Mouse (Mus musculus) frontal cortex, adult (tissue): ENCODE data around the gene Slc29a1.

Experiments
- ATAC-seq: cut with Nextera tagmentation; 2 replicates; pipeline ENCODE4 v1.9.2; 2017; ENCODE audit warnings: mild to moderate bottlenecking, moderate library complexity, mixed read lengths; ENCODE audit not compliant: low TSS enrichment

The Slc29a1 gene

DNA sequence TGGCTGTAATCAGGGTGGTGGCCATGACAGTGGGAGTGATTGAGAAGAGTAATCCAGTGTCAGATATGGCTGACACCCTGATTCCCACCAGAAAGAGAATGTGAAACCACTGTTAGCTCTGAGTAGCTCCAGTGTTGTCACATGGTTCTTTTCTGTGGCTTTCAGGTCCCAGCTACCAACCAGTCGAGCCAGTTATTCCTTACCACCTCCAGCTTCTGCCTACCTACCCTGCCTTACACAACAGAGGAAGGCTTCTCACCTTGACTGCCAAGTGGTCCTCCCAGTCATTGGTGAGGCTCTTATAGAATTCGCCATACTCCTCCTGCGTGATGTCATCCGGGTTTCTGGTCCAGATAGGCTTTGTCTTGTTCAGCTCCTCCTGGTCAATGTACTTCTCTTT is 29.4 kb downstream of the Slc29a1 start:
- ATAC-seq: no peak

DNA sequence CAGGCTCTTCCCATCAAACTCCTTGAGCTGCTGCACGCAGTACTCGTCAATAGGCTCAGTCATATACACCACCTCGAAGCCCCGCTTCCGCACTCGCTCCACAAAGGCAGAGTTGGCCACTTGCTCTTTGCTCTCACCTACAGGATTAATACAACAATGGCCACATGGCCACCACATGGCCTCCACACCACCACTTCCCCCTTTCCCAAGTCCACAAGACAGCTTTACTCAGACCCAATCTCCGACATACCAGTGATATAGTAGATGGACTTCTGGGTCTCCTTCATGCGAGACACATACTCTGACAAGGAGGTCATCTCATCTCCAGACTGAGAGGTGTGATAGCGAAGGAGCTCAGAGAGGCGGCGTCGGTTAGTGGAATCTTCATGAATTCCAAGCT is 30.4 kb downstream of the Slc29a1 start:
- ATAC-seq: no peak

DNA sequence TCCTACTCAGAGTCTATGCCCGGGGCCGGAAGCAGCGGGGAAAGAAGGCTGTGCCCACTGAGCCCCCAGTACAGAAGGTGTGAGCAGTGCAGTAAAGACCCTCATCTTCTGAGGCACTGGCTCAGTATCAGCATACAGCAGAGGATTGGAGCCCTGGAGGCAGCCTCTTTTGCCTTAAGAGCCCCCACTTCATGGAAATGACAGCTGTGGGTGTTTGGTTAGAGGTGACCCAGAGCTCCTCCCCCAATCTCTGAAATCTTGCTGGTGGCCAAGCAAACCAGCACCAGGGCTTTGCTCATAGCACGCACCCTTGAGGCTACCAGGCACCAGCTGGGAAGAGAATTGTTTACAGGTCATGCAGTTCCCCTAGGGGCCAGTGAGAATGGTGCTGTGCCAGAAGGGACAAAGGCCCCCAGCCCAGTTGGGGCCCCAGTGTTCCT is 32.2 kb downstream of the Slc29a1 start:
- ATAC-seq: no peak

DNA sequence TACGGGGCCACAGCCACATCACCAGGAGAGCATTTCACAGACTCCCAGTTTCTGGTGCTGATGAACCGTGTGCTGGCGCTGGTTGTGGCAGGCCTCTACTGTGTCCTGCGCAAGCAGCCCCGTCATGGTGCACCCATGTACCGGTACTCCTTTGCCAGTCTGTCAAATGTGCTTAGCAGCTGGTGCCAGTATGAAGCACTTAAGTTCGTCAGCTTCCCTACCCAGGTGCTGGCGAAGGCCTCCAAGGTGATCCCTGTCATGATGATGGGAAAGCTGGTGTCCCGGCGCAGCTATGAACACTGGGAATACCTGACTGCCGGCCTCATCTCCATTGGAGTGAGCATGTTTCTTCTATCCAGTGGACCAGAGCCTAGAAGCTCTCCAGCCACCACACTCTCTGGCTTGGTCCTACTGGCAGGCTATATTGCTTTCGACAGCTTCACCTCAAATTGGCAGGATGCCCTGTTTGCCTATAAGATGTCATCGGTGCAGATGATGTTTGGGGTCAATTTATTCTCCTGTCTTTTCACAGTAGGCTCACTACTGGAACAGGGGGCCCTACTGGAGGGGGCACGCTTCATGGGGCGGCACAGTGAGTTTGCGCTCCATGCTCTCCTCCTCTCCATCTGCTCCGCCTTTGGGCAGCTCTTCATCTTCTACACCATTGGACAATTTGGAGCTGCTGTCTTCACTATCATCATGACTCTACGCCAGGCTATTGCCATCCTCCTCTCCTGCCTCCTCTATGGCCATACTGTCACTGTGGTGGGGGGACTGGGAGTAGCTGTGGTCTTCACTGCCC is 32.8 kb downstream of the Slc29a1 start:
- peak; percentile 5; the same call in 1 of the 2 replicates for ATAC-seq

DNA sequence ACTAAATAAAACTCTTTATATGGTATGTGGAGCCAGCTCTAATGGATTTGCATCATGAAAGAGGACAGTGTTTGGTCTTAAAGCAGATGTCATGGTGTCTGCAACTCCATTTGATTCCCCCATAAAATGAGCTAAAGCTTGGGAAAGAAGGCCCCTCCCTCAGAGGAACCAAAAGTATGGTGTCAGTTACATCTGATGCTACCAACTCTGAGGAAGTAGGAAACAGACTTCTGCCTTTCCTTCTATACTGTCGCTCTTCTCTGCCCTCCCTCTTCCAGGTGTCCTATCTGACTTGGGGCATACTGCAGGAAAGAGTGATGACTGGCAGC is 33.4 kb downstream of the Slc29a1 start:
- no peak for ATAC-seq

DNA sequence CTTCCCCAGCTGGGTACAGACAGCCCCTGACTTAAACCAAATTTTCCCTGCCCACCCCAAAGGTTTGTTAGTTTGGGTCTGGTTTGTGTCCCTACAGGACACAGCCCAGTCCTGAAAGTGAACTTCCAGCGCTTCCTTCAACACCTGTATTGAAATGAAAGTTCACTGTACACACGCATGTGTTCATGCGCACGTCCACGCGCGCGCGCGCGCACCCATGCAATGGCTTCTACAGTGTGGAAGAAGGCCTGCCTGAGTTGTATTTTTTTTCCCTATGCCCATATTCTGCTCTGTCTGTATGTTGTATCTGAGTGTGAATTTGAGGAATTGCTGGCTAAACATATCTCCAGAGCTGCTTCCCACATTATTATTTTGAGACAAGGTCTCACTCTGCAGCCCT is 34.3 kb downstream of the Slc29a1 start:
- ATAC-seq: no peak

DNA sequence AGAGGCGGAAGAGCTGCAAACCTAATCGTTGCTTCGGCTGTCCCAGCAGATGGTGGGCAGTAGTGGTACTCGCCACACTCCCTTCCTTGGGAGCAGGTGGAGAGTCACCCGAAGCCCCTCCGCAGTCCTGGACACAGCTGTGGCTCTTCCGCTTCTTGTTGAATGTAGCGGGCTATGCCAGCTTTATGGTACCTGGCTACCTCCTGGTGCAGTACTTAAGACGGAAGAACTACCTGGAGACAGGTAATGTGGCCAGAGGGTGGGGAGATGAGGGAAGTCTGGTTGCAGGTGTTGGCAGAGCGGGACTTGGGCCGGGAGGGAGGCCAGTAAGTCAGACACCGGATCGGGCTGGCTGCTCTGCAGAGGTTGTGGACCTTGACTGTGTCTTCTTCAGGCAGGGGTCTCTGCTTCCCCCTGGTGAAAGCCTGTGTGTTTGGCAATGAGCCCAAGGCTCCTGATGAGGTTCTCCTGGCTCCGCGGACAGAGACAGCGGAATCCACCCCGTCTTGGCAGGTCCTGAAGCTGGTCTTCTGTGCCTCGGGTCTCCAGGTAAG is 34.8 kb downstream of the Slc29a1 start:
- no peak for ATAC-seq

DNA sequence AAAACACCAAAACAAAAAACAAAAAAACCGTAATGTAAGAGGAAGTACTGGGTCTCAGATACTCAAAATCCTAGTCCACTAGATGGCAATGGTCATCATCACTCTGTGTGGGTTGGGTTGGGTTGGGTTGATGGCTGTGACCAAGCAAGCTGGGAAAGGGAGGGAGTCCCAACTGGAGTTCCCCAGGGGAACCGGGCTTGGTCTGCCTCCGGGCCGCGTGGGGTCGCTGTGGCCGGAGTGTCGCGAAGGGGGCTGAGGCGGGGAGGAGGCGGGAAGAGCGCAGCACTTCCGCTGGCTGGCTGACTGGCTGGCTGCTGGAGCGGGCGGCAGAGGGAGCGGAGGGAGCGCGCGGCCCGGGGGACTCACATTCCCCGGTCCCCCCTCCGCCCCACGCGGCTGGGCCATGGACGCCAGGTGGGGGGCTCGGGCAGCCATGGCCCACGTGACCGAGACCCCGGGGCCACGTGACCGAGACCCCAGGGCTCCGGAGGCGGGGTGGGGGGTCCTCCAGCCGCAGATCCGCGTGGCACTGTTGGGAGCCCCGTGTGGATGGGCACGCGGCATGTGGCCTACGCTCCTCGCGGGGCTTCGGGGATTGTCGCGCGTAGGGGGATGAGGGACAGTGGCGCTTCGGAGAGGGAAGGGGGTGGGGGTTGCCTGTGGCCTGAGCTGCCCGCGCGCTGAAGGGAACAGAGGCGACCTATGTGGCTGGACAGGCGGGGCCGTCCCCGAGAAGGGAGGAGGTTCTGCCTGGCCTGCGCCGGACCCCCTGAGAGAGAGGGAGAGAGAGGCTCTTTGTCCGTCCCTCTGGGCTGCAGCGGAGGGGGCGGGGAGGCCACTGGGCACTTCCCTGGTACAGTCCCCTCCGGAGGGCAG is 35.5 kb downstream of the Slc29a1 start, which contains the start of gene Slc35b2:
Gene Slc35b2 (plus strand): TSS at position 220 of the 876 bp plus-strand sequence.
- ATAC-seq: peak; percentile 83

DNA sequence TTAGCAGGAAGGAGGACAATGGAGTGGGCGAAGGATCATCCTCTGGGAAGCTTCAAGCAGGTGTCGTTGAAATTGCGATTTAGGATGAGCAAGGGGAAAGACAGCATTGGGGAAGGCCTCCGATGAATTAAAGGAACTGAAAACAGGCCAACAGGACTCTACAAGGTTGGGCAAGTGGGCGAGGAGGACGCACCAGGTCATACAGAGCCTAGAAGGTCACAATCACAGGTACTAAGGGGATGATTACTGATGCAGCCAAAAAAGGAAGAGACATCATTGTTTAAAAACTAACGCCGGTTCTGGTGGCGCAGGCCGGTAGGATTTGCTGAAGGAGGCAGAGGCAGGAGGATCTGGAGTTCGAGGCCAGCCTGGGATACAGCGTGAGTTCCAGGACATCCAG is 36.2 kb downstream of the Slc29a1 start:
- ATAC-seq: no peak

DNA sequence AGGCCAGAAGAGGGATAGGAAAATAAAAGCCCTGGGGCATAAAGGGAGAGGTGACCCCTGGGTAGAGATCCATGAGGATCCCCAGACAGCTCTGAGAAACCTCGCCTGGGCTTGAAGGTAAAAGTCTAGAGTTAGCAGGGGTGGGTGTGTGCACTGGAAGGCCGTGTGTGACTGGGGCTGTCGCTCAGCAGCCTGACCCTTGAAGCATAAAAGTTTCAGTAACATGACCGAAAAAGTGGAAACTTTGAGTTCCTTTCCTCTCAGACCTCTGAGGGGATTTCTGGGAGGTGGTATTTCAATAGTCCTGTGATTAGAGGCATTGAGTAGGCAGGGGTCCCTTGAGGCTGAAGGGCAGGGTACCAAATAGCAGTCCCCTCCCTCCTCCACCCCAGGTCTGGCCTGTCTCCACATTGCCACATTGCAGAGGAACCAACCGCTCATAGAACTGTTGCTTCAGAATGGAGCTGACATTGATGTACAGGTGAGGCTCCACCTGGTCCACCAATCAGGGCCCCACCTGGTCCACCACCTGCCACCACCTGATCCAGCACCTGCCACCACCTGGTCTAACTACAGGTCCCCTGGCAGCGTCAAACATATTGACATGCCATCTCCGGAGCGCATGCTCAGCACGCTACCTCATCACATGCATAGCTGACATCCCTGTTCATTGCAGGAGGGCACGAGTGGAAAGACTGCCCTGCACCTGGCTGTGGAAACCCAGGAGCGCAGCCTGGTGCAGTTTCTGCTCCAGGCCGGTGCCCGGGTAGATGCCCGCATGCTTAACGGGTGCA is 39.5 kb downstream of the Slc29a1 start:
- ATAC-seq: no peak

GRCm38 (mm10) chr17:45557998-45558862 is 41.2 kb downstream of the Slc29a1 start:
- no peak for ATAC-seq

GRCm38 (mm10) chr17:45557246-45557824 is 42.1 kb downstream of the Slc29a1 start:
- ATAC-seq: no peak

DNA sequence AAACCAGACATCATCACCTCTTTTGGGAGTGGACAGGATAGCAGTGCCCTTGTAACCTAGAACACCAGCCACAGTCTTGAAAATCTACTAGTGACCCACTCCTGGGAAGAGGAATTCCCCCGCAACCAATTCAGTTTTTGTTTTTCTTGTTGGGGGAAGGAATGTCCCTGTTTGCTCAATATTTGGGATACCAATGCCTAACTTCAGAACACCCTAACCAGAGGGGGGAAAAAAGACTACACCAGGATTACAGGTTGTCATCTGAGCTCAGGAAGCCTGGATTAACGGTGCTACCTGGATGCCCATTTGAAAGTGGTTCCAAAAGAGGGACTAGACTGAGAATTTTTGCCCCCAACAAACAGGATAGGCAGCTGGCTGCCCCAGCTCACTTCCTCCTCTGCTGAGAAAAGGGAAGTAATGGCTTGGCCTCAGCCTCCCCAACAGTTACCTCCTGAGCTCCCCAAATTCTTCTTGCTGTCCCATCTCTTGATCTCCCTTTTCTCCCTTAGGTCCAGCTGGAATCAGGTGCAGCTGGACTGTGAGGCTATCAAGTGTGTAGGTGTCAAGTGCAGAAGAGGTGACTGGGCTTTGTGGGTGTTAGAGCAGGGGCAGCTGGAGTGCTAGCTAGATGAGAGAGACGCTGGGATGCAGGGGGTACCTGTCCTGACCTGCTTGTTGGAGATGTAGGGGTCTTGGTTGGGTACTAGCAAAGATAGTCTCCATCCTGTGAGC is 42.7 kb downstream of the Slc29a1 start:
- no peak for ATAC-seq

GRCm38 (mm10) chr17:45556107-45556489 is 43.3 kb downstream of the Slc29a1 start:
- no peak for ATAC-seq

DNA sequence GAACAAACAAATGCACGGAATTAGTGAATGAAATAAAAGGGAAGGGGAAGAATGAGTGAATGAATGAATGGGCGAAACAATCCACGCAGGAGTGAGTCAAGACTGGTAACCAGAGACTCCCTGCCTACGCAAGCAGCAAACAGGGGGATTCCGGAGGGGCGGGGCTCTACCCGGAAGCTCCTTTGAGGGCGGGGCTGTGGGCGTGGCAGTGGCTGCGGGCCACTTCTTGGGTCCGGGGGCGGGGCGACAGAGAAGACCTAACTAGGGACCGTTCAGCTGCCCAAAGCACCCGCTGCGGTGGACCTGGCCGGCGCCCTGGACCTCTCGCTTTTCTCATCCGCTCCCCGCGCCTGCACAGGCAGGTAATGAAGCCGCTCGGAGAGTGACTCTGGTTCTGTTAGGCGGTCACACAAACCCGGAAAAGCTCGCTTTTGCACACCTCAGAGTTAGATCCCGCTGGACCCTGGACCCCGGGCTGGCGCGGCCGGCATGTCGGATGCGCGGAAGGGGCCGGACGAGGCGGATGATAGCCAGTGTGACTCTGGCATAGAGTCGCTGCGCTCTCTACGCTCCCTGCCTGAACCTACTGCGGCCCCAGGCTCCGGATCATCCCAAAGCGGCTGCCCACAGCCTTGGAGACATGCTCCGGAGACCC is 43.8 kb downstream of the Slc29a1 start, which contains the start of gene Nfkbie:
Gene Nfkbie (plus strand): TSS at position 252 of the 655 bp plus-strand sequence.
- ATAC-seq: peak; percentile 50

DNA sequence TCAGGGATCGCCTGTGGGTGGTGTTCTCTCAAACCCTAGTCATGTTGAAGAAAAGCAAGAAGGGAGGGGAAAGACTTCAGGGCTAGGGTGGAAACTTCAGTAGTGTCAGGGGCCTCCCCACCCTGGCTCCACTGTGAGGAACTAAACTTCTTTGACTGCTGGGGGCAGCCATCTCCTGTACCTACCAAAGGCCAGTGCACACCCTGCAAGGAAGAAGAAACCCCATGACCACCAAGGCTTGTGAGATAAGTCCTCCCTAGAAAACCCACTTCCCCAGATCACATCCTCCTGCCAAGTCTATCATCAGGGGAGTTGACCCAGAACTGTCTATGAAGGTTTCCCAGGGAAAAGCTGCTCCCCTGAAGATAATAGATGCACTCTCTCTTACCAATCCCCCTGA is 45.0 kb downstream of the Slc29a1 start:
- ATAC-seq: no peak

GRCm38 (mm10) chr17:45553065-45553464 is 46.3 kb downstream of the Slc29a1 start:
- ATAC-seq: no peak

DNA sequence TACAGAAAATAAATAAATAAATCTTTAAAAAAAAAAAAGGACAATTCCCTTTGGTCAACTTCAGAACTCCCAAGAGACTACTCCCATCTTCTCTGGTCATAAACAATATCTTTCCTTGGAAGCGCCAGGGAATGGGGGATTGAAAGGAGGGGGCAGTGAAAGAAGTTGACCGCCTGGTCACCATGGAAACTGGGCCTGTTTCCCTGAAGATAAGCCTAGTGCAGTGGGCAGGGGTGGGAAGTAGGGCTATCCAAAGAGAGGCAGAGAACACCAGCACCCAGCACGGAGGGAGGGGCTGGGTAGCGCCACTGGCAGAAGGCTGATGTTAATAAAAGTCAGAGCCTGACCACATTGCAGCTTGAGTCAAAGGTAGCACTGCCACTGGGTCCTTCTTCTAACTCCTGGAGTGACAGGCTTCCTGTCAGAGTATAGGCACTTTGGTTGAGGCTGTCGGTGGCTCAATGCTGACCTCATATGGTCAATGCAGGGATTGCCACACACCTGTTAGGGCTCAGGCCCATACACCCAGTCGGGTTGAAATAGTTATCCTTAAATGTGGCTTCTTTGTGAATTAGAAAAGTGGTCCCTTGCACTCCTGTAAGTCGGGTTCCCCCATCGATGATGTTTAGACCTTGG is 47.5 kb downstream of the Slc29a1 start:
- ATAC-seq: peak; percentile 35
